Mouse (Mus musculus) CD4-positive naive resting alpha-beta T cell, adult 57 days (primary cell): ENCODE results near the gene Rras2. TPM values are rescaled to one million over a fixed set of nuclear protein-coding genes. Genes with fewer than 3 reads are reported as not detected.

Source experiments
- total RNA-seq: library from RNA; stranded (reverse); gene quantifications from one replicate; pipeline ENCODE4 v1.2.4, GENCODE M21; 2023

Gene Rras2
- 95.5 TPM for total RNA-seq

GRCm38 (mm10) chr7:114117444-114117905 is at the start of gene Rras2:
Gene Rras2, minus strand, starts transcription at chr7:114117781.

Other genes with a start within 250 kb of the Rras2 start
- gene Copb1, start 136.9 kb upstream of the Rras2 start, total RNA-seq: 80.8 TPM
- gene Psma1, start 158.3 kb upstream of the Rras2 start, total RNA-seq: 81.6 TPM